Mouse (Mus musculus): ENCODE measurements around the gene Gm8660.
"Not testable (repeated sequence)": the region's sequence is repeated elsewhere in the genome, so short reads cannot be mapped to it uniquely, and the experiment has no call there.

Gene Gm8660

DNA sequence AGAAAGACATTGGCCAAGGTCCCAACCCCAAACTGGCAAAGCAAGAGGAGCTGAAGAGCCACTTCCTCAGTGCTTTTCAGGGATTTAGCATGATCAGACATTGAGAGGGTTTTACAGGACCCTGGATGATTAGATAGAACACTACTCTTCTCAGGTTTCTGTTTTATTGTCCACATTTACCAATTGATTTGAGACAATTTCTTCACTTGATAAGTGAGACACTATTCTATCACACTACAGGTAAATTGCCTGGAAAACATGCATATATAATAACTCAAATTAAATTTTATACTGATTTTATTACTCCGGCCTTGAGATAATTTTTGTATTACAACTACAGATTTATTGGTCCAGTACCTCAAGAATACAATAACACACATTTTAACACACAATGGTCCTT, at the start of gene Gm8660:
Gene Gm8660 (minus strand): TSS at position 101 of the 400 bp plus-strand sequence.
- DNase-seq (ENCODE audit: inconsistent age in 2 of 2, low spot score in 1 of 2) = not testable (repeated sequence)

DNA sequence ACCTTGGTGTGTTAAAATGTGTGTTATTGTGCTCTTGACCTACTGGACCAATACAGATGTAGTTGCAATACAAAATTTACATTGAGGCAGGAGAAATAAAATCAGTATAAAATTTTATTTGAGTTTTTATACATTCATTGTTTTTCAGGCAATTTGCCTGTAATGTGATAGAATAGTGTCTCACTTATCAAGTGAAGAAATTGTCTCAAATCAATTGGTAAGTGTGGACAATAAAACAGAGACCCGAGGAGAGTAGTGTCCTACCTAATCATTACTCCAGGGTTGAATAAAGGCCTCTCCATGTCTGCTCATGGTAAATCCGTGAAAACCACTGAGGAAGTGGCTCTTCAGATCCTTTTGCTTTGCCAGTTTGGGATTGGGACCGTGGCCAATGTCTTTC, 42.4 kb upstream of the Gm8660 start, which contains the start of gene Vmn1r148:
Gene Vmn1r148 (plus strand): TSS at position 301 of the 400 bp plus-strand sequence.
- DNase-seq (ENCODE audit: inconsistent age in 2 of 2, low spot score in 1 of 2) = not testable (repeated sequence)

DNA sequence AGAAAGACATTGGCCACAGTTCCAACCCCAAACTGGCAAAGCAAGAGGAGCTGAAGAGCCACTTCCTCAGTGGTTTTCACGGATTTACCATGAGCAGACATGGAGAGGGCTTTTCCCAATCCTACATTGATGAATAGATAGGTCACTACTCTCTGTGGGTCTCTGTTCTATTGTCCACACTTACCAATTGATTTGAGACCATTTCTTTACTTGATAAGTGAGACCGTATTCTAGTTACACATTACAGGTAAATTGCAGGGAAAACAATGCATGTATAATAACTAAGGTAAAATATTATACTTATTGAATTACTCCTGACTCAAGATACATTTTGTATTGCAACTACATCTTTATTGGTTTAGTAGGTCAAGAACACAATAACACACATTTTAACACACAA, 41.2 kb downstream of the Gm8660 start, which contains the start of gene Gm4187:
Gene Gm4187 (minus strand): TSS at position 101 of the 400 bp plus-strand sequence.
- DNase-seq (ENCODE audit: inconsistent age in 2 of 2, low spot score in 1 of 2) = not testable (repeated sequence)
